Mouse (Mus musculus): ENCODE data around the gene Atp5d. TPM values are rescaled to one million over a fixed set of nuclear protein-coding genes. Genes with fewer than 3 reads are reported as not detected.
A peak's percentile ranks its signal among the peaks of the same experiment; 100 is the strongest.

The Atp5d gene
- total and polyA plus RNA-seq, 2 experiments from 2014 or later: 972 to 1,858 TPM

GRCm38 (mm10) chr10:80103032-80103431 is 35.4 kb upstream of the Atp5d start:
- Histone ChIP-seq H3K4me2 (ENCODE audit: low read depth, low read length) (peak overlapping the region; percentile 96; the same call in 1 of the 2 replicates), H3K9ac (replicated peaks; ENCODE audit: low read depth, low read length) (no peak overlapping the region; the same call in 1 of the 2 replicates), H3K27me3 (ENCODE audit: control insufficient read depth, insufficient read depth, low read length) (no peaks in the 10 kb centered on the region), H3K27ac (ENCODE audit: low read depth) (peak overlapping the region; percentile 76), H3K9me3 (replicated peaks; ENCODE audit: control insufficient read depth, low read length) (no peaks in the 10 kb centered on the region), H3K4me3 (ENCODE audit: low read depth, low read length) (no peak overlapping the region), H3K36me3 (replicated peaks; ENCODE audit: control insufficient read depth, insufficient read depth, low read length) (no peaks in the 10 kb centered on the region), H3K4me1 (ENCODE audit: control insufficient read depth, insufficient read depth) (peaks cover 20% of the 10 kb centered on the region)
- ATAC-seq (ENCODE audit: insufficient read depth, low read depth) (no peak), DNase-seq (ENCODE audit: low spot score) (no peak)
- 84% methylated on average over 2 of the region's 2 CpGs for WGBS
- TF ChIP-seq EP300 (IDR thresholded peaks at IDR 0.05; ENCODE audit: low read depth) (no peak), CTCF (IDR thresholded peaks at IDR 0.05; ENCODE audit: low read depth) (no peak)

GRCm38 (mm10) chr10:80104181-80104580 is 34.3 kb upstream of the Atp5d start:
- no peaks in the 10 kb centered on the region for H3K27me3 ChIP-seq (ENCODE audit: control insufficient read depth, insufficient read depth, low read length)
- no peak overlapping the region for H3K4me3 ChIP-seq (ENCODE audit: low read depth, low read length)
- H3K4me2 ChIP-seq (ENCODE audit: low read depth, low read length): no peak overlapping the region
- TF ChIP-seq CTCF (IDR thresholded peaks at IDR 0.05; ENCODE audit: low read depth) (no peak), EP300 (IDR thresholded peaks at IDR 0.05; ENCODE audit: low read depth) (no peak)
- H3K27ac ChIP-seq (ENCODE audit: low read depth): no peak overlapping the region
- no peaks in the 10 kb centered on the region for H3K9me3 ChIP-seq (replicated peaks; ENCODE audit: control insufficient read depth, low read length)
- no peak overlapping the region for H3K9ac ChIP-seq (replicated peaks; ENCODE audit: low read depth, low read length)
- ATAC-seq (ENCODE audit: insufficient read depth, low read depth): no peak
- no peaks in the 10 kb centered on the region for H3K36me3 ChIP-seq (replicated peaks; ENCODE audit: control insufficient read depth, insufficient read depth, low read length)
- 74% methylated on average over 3 of the region's 3 CpGs for WGBS
- no peak for DNase-seq (ENCODE audit: low spot score)
- peaks cover 20% of the 10 kb centered on the region for H3K4me1 ChIP-seq (ENCODE audit: control insufficient read depth, insufficient read depth)

- Histone ChIP-seq H3K27me3 (ENCODE audit: control insufficient read depth, insufficient read depth, low read length) (no peaks in the 10 kb centered on the region), H3K4me3 (ENCODE audit: low read depth, low read length) (no peak within 1 kb of the TSS), H3K4me2 (ENCODE audit: low read depth, low read length) (no peak within 1 kb of the TSS), H3K27ac (ENCODE audit: low read depth) (no peak within 1 kb of the TSS), H3K4me1 (ENCODE audit: control insufficient read depth, insufficient read depth) (peaks cover 10% of the 10 kb centered on the region), H3K9ac (replicated peaks; ENCODE audit: low read depth, low read length) (no peak within 1 kb of the TSS), H3K36me3 (replicated peaks; ENCODE audit: control insufficient read depth, insufficient read depth, low read length) (no peaks in the 10 kb centered on the region), H3K9me3 (replicated peaks; ENCODE audit: control insufficient read depth, low read length) (no peaks in the 10 kb centered on the region)
- TF ChIP-seq CTCF (IDR thresholded peaks at IDR 0.05; ENCODE audit: low read depth): no peak
- no peak for TF ChIP-seq EP300 (IDR thresholded peaks at IDR 0.05; ENCODE audit: low read depth)
- 74% methylated on average over 5 of the region's 5 CpGs for WGBS
- DNase-seq (ENCODE audit: low spot score) (no peak), ATAC-seq (ENCODE audit: insufficient read depth, low read depth) (no peak)
These were observed 33.0 kb upstream of the Atp5d start, which contains the start of gene Sbno2 for GRCm38 (mm10) chr10:80105460-80105859. Sbno2 (minus strand) TSS chr10:80105571.

- TF ChIP-seq EP300 (IDR thresholded peaks at IDR 0.05; ENCODE audit: low read depth) (no peak), CTCF (IDR thresholded peaks at IDR 0.05; ENCODE audit: low read depth) (no peak)
- no peak for ATAC-seq (ENCODE audit: insufficient read depth, low read depth)
- no peak overlapping the region for H3K27ac ChIP-seq (ENCODE audit: low read depth)
These were observed 32.5 kb upstream of the Atp5d start for GRCm38 (mm10) chr10:80105926-80106325.

GRCm38 (mm10) chr10:80107678-80108077 is 30.8 kb upstream of the Atp5d start:
- Histone ChIP-seq H3K9me3 (replicated peaks; ENCODE audit: control insufficient read depth, low read length) (no peaks in the 10 kb centered on the region), H3K27me3 (ENCODE audit: control insufficient read depth, insufficient read depth, low read length) (no peaks in the 10 kb centered on the region), H3K4me3 (ENCODE audit: low read depth, low read length) (no peak overlapping the region), H3K4me1 (ENCODE audit: control insufficient read depth, insufficient read depth) (no peaks in the 10 kb centered on the region), H3K9ac (replicated peaks; ENCODE audit: low read depth, low read length) (no peak overlapping the region), H3K27ac (ENCODE audit: low read depth) (no peak overlapping the region), H3K36me3 (replicated peaks; ENCODE audit: control insufficient read depth, insufficient read depth, low read length) (no peaks in the 10 kb centered on the region), H3K4me2 (ENCODE audit: low read depth, low read length) (no peak overlapping the region)
- TF ChIP-seq CTCF (IDR thresholded peaks at IDR 0.05; ENCODE audit: low read depth): no peak
- TF ChIP-seq EP300 (IDR thresholded peaks at IDR 0.05; ENCODE audit: low read depth): no peak
- DNase-seq (ENCODE audit: low spot score): no peak
- no peak for ATAC-seq (ENCODE audit: insufficient read depth, low read depth)
- 41% methylated on average over 6 of the region's 6 CpGs for WGBS

More at GRCm38 (mm10) chr10:80105926-80106325, 32.5 kb upstream of the Atp5d start:
- Histone ChIP-seq H3K4me2 (ENCODE audit: low read depth, low read length) (no peak overlapping the region), H3K9ac (replicated peaks; ENCODE audit: low read depth, low read length) (no peak overlapping the region), H3K36me3 (replicated peaks; ENCODE audit: control insufficient read depth, insufficient read depth, low read length) (no peaks in the 10 kb centered on the region), H3K4me1 (ENCODE audit: control insufficient read depth, insufficient read depth) (peaks cover 6% of the 10 kb centered on the region), H3K9me3 (replicated peaks; ENCODE audit: control insufficient read depth, low read length) (no peaks in the 10 kb centered on the region), H3K27me3 (ENCODE audit: control insufficient read depth, insufficient read depth, low read length) (no peaks in the 10 kb centered on the region), H3K4me3 (ENCODE audit: low read depth, low read length) (no peak overlapping the region)
- DNase-seq (ENCODE audit: low spot score): no peak
- WGBS: 73% methylated on average over 5 of the region's 5 CpGs
